Mouse (Mus musculus) heart, adult 18-20 months (tissue): Measurements from ENCODE around the gene Dhrs2. TPM values are rescaled to one million over a fixed set of nuclear protein-coding genes. Genes with fewer than 3 reads are reported as not detected.
A peak's percentile ranks its signal among the peaks of the same experiment; 100 is the strongest.

ENCODE experiments used
- DNase-seq, 2 experiments: peaks; one replicate each; pipeline ENCODE4 v3.0.0; 2021 to 2022; ENCODE audit warnings: mixed read lengths in 1 of 2
- total RNA-seq, 2 experiments: library from RNA; stranded (reverse); gene quantifications; 2 replicates each; pipeline ENCODE4 v1.2.3; 2021

Gene Dhrs2
- total RNA-seq, 2 experiments from 2014 or later, result not detected

DNA sequence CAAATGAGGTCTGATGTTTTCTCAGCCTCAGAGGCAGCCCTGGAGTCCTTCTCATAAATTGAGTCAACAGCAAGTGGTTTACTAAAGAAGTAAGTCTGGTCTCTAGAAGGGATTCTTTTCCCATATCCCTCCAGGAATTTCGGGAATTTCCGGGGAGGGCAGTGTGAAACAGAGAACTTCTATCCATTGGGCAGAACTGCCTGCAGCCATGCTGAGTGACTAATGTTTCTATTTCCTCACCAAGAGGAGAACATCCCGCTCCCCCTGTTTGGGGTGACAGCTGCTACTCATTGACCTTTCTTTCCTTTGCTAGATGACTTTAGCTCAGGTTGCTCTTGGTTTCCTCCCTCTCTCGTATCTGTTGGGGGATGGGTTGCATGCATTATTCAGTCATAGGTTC lies 31.8 kb downstream of the Dhrs2 start:
- DNase-seq, result no peak

DNA sequence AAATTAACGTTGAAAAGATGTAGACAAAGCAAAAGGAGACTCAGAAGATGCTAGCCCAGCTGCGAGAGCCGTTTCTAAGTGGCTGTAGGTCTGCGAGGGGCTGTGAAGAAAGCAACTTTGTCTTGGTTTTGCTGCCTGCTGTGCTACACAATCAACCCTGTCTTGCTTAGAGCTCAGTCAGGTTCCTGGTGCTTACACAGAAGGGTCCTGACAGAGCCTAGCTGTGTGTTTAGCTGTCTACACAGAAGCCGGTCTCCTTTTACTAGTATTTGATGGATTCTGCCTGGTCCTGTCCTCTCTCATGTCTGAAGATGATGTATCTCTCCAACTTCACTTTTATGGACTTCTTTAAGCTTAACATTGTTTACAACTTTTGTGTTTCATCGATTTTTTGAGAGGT lies 33.6 kb downstream of the Dhrs2 start:
- DNase-seq, result no peak

DNA sequence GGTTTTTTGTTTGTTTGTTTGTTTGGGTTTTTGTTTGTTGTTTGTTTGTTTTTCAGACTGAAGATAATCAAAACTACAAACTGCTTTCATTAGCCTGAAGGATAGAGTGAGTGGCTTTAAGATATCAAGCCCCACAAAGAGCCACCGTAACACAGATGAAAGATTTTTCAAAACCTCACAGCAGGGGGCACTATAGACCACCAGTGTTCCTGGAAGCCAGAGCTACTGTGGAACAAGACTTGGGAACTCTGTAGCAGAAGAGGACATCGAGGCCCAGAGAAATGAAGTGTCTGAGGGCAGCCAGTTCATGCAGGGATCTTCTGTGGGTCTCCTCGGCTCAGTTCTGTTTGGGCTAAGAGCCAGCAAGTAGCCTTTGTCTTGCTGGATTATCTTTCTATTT lies 49.4 kb downstream of the Dhrs2 start:
- DNase-seq, result peak; percentile 26 to 77

DNA sequence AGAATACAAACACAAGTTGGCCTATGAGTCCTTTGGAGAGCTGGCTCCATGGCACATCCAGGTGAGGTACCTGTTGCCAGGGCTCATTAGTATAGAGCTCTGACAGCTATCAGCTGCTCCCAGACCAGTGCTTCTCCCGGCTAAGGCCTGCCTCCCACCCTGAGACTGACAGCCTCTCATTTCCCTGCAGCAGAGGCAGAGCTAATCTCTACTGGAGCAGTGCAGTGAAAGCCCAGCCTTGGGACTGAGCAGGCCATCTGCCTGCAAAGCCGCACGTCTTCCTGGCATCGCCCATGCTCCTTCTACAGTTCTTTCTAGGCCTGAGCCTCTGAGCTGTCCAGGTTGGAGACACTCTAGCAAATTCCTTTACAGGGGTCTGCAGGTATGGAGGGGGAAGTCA lies 51.2 kb downstream of the Dhrs2 start:
- DNase-seq, result no peak

DNA sequence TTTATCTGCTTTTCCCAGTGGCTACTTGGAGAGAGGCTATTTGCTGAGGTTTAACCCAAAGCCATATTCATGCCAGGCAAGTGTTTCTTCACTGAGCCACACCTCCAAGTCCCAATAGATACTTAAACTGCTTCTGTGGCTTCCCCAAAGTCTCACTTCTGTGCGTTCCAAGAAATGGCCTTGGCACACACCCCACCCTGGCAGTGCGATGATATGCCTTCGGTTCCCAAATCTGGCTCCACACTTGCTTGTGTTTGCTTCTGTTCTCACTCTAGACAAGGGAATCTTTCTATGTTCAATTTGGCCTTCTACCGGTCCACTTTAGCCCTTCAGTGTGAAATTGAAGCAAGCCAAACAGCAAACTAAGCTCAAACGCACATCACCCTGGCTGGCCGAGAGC lies 53.0 kb downstream of the Dhrs2 start:
- no peak for DNase-seq

DNA sequence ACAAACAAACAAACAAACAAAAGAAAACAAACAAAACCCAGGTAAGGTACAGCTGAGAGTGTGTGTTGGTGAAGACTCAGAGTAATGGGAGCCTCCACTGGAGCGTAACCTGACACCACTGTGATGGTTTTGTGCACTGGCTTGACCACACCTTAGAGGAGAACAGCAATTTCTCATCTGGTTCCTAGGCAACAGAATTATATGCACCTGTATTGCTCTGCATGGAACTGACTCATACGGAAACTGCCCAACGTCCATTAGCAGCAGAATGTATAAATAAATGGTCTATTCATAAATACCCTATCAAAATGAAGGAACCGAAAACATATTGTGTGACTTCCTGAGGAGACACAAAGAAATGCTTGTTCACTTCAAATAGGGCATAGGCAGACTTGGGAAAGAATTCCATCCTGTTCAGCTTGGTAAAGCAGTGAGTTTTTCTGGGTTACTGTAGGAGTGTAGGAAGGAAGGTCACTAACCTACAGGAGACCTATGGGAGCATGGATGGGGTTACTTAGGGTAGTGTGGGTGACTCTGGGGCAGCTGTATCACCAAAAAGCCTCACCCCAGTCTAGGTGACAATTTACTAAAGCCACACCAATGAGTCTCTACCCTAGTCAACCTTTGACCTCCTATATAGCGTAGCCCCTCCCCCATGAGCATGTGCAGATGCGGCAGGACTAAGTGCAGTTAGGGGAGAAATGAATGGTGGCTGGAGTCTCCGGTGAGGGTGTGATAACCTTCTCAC lies 57.7 kb downstream of the Dhrs2 start:
- no peak for DNase-seq

Other genes starting within 250 kb of the Dhrs2 start
- not detected for gene Gm17428, start 245.1 kb upstream of the Dhrs2 start, total RNA-seq
- 1,000 to 10,000 TPM; 1,849 to 2,242 TPM for gene Myh7, start 227.4 kb upstream of the Dhrs2 start, total RNA-seq
- 10 to 100 TPM; 27.7 to 31.1 TPM for gene Ngdn, start 206.6 kb upstream of the Dhrs2 start, total RNA-seq
- 1 to 10 TPM; 4.5 to 5.0 TPM for gene Zfhx2, start 129.7 kb upstream of the Dhrs2 start, total RNA-seq
- gene Thtpa, start 127.2 kb upstream of the Dhrs2 start, total RNA-seq, result 10 to 100 TPM; 11.3 to 12.9 TPM
- 1 to 10 TPM; 3.3 to 8.3 TPM for gene Ap1g2, start 115.4 kb upstream of the Dhrs2 start, total RNA-seq
- under 1 TPM in 1 of 2 experiments, not detected in 1; 0.08 TPM for gene Jph4, start 105.1 kb upstream of the Dhrs2 start, total RNA-seq